Mouse (Mus musculus) left cerebral cortex, adult 2 months (tissue): ENCODE measurements around the gene Flywch2. TPM values are rescaled to one million over a fixed set of nuclear protein-coding genes. Genes with fewer than 3 reads are reported as not detected.

Experiments
- DNase-seq, 2 experiments: peaks; one replicate each; pipeline ENCODE4 v3.0.0; 2021 to 2022; ENCODE audit warnings: low spot score in 2 of 2, mixed read lengths in 1 of 2; ENCODE audit errors: extremely low spot score in 1 of 2
- H3K27ac ChIP-seq: fragments of 200-600 bp; 2 replicates; pipeline ENCODE4 v1.8.1; 2022
- H3K4me3 ChIP-seq: fragments of 200-600 bp; 2 replicates; pipeline ENCODE4 v1.8.1; 2022
- CTCF ChIP-seq: fragments of 200-600 bp; IDR thresholded peaks from 2 replicates; pipeline ENCODE4 v1.8.1; 2022; ENCODE audit warnings: antibody characterized with exemption, mild to moderate bottlenecking, moderate library complexity
- intact Hi-C: fragments of 180-260 bp; cut with DNase I; formaldehyde crosslinking; loops from one replicate; pipeline ENCODE4 v1.15.1; 2025
- total RNA-seq, 2 experiments: library from RNA; stranded (reverse); gene quantifications; 2 replicates each; pipeline ENCODE4 v1.2.3; 2021

The Flywch2 gene
- total RNA-seq, 2 experiments from 2014 or later = 11.9 to 13.7 TPM

GRCm38 (mm10) chr17:23762976-23763375 is 22.9 kb downstream of the Flywch2 start:
- Histone ChIP-seq H3K27ac (no peak overlapping the region), H3K4me3 (no peak overlapping the region)
- no peak for DNase-seq
- intact Hi-C loops = no loop called here
- no peak for TF ChIP-seq CTCF

GRCm38 (mm10) chr17:23761155-23761554 is 24.7 kb downstream of the Flywch2 start:
- H3K4me3 ChIP-seq = no peak overlapping the region
- H3K27ac ChIP-seq = no peak overlapping the region
- TF ChIP-seq CTCF = no peak
- DNase-seq = no peak
- intact Hi-C loops = no loop called here

- DNase-seq = no peak
- no peak overlapping the region for H3K27ac ChIP-seq
- H3K4me3 ChIP-seq = no peak overlapping the region
- intact Hi-C loops = no loop called here
- TF ChIP-seq CTCF = no peak; the same call in 1 of the 2 replicates
Observed at GRCm38 (mm10) chr17:23760231-23760630, 25.6 kb downstream of the Flywch2 start.

- Histone ChIP-seq H3K27ac (no peak overlapping the region), H3K4me3 (no peak overlapping the region)
- intact Hi-C loops = no loop called here
- no peak for TF ChIP-seq CTCF
- DNase-seq = no peak
Observed at GRCm38 (mm10) chr17:23758801-23759200, 27.1 kb downstream of the Flywch2 start.

- no peak overlapping the region for H3K4me3 ChIP-seq
- no peak for DNase-seq
- TF ChIP-seq CTCF = no peak
- intact Hi-C loops = no loop called here
- no peak overlapping the region for H3K27ac ChIP-seq
Observed at GRCm38 (mm10) chr17:23757581-23757980, 28.3 kb downstream of the Flywch2 start.

GRCm38 (mm10) chr17:23755689-23756088 is 30.2 kb downstream of the Flywch2 start:
- no peak for DNase-seq
- no peak overlapping the region for H3K4me3 ChIP-seq
- TF ChIP-seq CTCF = no peak
- intact Hi-C loops = no loop called here
- no peak overlapping the region for H3K27ac ChIP-seq

- H3K4me3 ChIP-seq = peak overlapping the region; percentile 37; the same call in 1 of the 2 replicates
- TF ChIP-seq CTCF = no peak
- H3K27ac ChIP-seq = 0 out of 2 replicates have a peak overlapping the region, but pooled peaks have one; percentile 6
- no peak for DNase-seq
- intact Hi-C loops = no loop called here
Observed at GRCm38 (mm10) chr17:23749400-23750191, 36.3 kb downstream of the Flywch2 start.

- intact Hi-C loops = no loop called here
- peak; percentile 93 for TF ChIP-seq CTCF
- Histone ChIP-seq H3K4me3 (peak overlapping the region; percentile 37), H3K27ac (0 out of 2 replicates have a peak overlapping the region, but pooled peaks have one; percentile 6)
- DNase-seq = peak; percentile 58 to 69
Observed at GRCm38 (mm10) chr17:23748631-23749391, 37.1 kb downstream of the Flywch2 start.

GRCm38 (mm10) chr17:23748026-23748425 is 37.9 kb downstream of the Flywch2 start:
- intact Hi-C loops = no loop called here
- no peak for DNase-seq
- H3K4me3 ChIP-seq = no peak overlapping the region

GRCm38 (mm10) chr17:23747471-23747870 is 38.4 kb downstream of the Flywch2 start:
- TF ChIP-seq CTCF = no peak
- intact Hi-C loops = no loop called here
- H3K27ac ChIP-seq = no peak overlapping the region
- no peak for DNase-seq
- H3K4me3 ChIP-seq = no peak overlapping the region

More at GRCm38 (mm10) chr17:23748026-23748425, 37.9 kb downstream of the Flywch2 start:
- H3K27ac ChIP-seq = no peak overlapping the region
- no peak for TF ChIP-seq CTCF

- TF ChIP-seq CTCF = no peak
- Histone ChIP-seq H3K27ac (no peak overlapping the region), H3K4me3 (no peak overlapping the region)
- no peak for DNase-seq
- intact Hi-C loops = no loop called here
Observed at GRCm38 (mm10) chr17:23746767-23747166, 39.1 kb downstream of the Flywch2 start.

GRCm38 (mm10) chr17:23746311-23746710 is 39.6 kb downstream of the Flywch2 start:
- no peak for DNase-seq
- intact Hi-C loops = no loop called here
- Histone ChIP-seq H3K4me3 (no peak overlapping the region), H3K27ac (no peak overlapping the region)
- TF ChIP-seq CTCF = peak; percentile 9
